Mouse (Mus musculus): ENCODE measurements around the gene Tradd. TPM values are rescaled to one million over a fixed set of nuclear protein-coding genes. Genes with fewer than 3 reads are reported as not detected.

The Tradd gene
- total and polyA plus RNA-seq, 2 experiments from 2014 or later = 7.5 to 8.0 TPM

GRCm38 (mm10) chr8:105224413-105225271 lies 39.8 kb downstream of the Tradd start, which contains the start of gene D230025D16Rik:
Gene D230025D16Rik (plus strand): TSS chr8:105225145.
- H3K9ac ChIP-seq (replicated peaks; ENCODE audit: low read length, poor library complexity, severe bottlenecking) = peak within 1 kb of the TSS; percentile 91
- peak within 1 kb of the TSS; percentile 80 for H3K27ac ChIP-seq (ENCODE audit: low read depth, low read length)
- H3K36me3 ChIP-seq (ENCODE audit: insufficient read depth, low read length) = no peaks in the 10 kb centered on the region
- no peak for TF ChIP-seq CTCF (IDR thresholded peaks at IDR 0.05)
- H3K4me3 ChIP-seq (ENCODE audit: low read depth, low read length) = peak within 1 kb of the TSS; percentile 96
- H3K27me3 ChIP-seq (ENCODE audit: insufficient read depth, low read length) = no peaks in the 10 kb centered on the region
- no peaks in the 10 kb centered on the region for H3K9me3 ChIP-seq (ENCODE audit: low read length)
- 2% methylated on average over 34 of the region's 34 CpGs for WGBS
- DNase-seq (ENCODE audit: low spot score) = peak; percentile 96
- peaks cover 9% of the 10 kb centered on the region for H3K4me1 ChIP-seq (ENCODE audit: insufficient read depth, low read length)
- H3K4me2 ChIP-seq (ENCODE audit: low read depth, low read length, poor library complexity, severe bottlenecking) = peak within 1 kb of the TSS; percentile 68
- peak; percentile 95 for ATAC-seq (ENCODE audit: low FRiP score)

- DNase-seq (ENCODE audit: low spot score) (no peak), ATAC-seq (ENCODE audit: low FRiP score) (no peak)
- Histone ChIP-seq H3K4me2 (ENCODE audit: low read depth, low read length, poor library complexity, severe bottlenecking) (no peak overlapping the region), H3K27me3 (ENCODE audit: insufficient read depth, low read length) (no peaks in the 10 kb centered on the region), H3K4me1 (ENCODE audit: insufficient read depth, low read length) (peaks cover 9% of the 10 kb centered on the region), H3K27ac (ENCODE audit: low read depth, low read length) (no peak overlapping the region), H3K9ac (replicated peaks; ENCODE audit: low read length, poor library complexity, severe bottlenecking) (no peak overlapping the region), H3K9me3 (ENCODE audit: low read length) (no peaks in the 10 kb centered on the region), H3K36me3 (ENCODE audit: insufficient read depth, low read length) (no peaks in the 10 kb centered on the region), H3K4me3 (ENCODE audit: low read depth, low read length) (no peak overlapping the region)
- TF ChIP-seq CTCF (IDR thresholded peaks at IDR 0.05) = no peak
- 87% methylated on average over 7 of the region's 7 CpGs for WGBS
These were observed 40.6 kb downstream of the Tradd start for GRCm38 (mm10) chr8:105223850-105224249.

- no peak overlapping the region for H3K27ac ChIP-seq (ENCODE audit: low read depth, low read length)
- 84% methylated on average over 5 of the region's 5 CpGs for WGBS
- ATAC-seq (ENCODE audit: low FRiP score) = no peak
These were observed 46.4 kb downstream of the Tradd start for GRCm38 (mm10) chr8:105217926-105218522.

DNA sequence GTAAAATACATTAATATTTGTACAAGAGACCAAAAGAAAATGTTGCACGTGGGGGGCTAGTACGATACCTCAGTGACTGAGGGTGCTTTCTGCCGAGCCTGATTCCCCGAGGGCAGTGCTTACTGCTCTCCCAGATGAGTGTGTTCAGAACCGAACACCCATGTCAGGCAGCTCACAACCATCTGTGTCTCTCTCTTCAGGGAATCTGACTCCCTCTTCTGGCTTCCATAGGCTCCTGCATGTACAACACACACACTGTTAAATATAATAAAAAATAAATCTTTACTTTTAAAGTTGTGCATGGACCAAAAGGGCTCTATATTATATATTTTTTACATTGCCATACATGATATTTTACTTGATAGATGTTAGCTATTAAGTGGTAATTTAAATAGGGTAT lies 50.3 kb downstream of the Tradd start:
- DNase-seq (ENCODE audit: low spot score) (no peak), ATAC-seq (ENCODE audit: low FRiP score) (no peak)
- H3K27me3 ChIP-seq (ENCODE audit: insufficient read depth, low read length) = no peaks in the 10 kb centered on the region
- H3K27ac ChIP-seq (ENCODE audit: low read depth, low read length) = no peak overlapping the region
- 94% methylated on average over 5 of the region's 5 CpGs for WGBS
- peak; percentile 17; the same call in 1 of the 2 replicates for TF ChIP-seq CTCF (IDR thresholded peaks at IDR 0.05)
- no peak overlapping the region for H3K4me2 ChIP-seq (ENCODE audit: low read depth, low read length, poor library complexity, severe bottlenecking)
- H3K4me1 ChIP-seq (ENCODE audit: insufficient read depth, low read length) = no peaks in the 10 kb centered on the region
- no peaks in the 10 kb centered on the region for H3K9me3 ChIP-seq (ENCODE audit: low read length)
- H3K4me3 ChIP-seq (ENCODE audit: low read depth, low read length) = no peak overlapping the region
- no peaks in the 10 kb centered on the region; the same call in 1 of the 2 replicates for H3K36me3 ChIP-seq (ENCODE audit: insufficient read depth, low read length)
- H3K9ac ChIP-seq (replicated peaks; ENCODE audit: low read length, poor library complexity, severe bottlenecking) = no peak overlapping the region

More at GRCm38 (mm10) chr8:105217926-105218522, 46.4 kb downstream of the Tradd start:
- peak; percentile 92 for TF ChIP-seq CTCF (IDR thresholded peaks at IDR 0.05)
- Histone ChIP-seq H3K9me3 (ENCODE audit: low read length) (no peaks in the 10 kb centered on the region), H3K36me3 (ENCODE audit: insufficient read depth, low read length) (no peaks in the 10 kb centered on the region; the same call in 1 of the 2 replicates), H3K9ac (replicated peaks; ENCODE audit: low read length, poor library complexity, severe bottlenecking) (no peak overlapping the region), H3K4me3 (ENCODE audit: low read depth, low read length) (no peak overlapping the region), H3K4me1 (ENCODE audit: insufficient read depth, low read length) (no peaks in the 10 kb centered on the region), H3K27me3 (ENCODE audit: insufficient read depth, low read length) (no peaks in the 10 kb centered on the region), H3K4me2 (ENCODE audit: low read depth, low read length, poor library complexity, severe bottlenecking) (no peak overlapping the region)
- peak; percentile 92 for DNase-seq (ENCODE audit: low spot score)

DNA sequence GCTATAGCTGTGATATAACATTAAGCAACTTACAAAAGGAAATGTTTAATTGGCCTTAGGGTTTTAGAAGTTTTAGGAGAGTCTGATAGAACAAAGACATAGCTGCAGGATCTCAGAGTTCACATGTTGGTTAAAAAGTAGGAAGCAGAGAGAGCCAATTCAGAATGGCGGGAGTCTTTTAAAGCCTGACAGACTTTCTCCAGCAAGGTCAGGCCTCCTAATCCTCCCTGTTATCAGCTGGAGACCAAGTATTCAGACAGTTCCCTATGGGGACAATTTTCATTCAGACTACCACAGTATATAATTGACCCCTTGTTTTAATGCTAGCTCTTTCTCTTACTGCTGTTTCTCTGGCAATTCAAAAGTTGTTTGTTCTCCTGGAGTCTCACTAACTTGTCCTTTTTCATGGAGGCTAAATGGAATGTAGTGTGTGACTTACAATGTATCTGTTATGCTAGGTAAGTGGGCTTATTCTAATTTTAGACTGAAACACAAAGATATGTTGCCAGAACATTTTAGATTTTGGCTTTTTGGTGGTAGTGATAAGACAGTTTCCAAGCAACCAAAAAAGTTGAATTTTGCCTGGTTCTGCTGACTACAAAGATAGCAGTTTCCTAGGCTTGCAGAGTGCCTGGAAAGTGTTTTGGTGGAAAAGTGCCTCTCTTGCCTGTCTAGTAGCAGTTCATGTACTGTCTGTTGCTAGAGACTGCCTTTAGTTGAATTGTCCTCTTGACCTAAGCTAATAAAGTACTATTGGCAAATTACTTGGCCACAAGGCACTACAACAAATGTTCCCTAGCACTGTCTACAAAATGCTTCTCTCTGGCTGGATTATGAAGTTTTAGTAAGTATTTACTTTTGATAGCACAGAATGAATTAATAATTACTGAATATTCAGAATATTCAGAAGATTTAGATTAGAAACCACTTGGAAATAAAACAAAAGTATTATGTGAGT lies 55.0 kb downstream of the Tradd start:
- WGBS = 23% methylated on average over 1 of the region's 1 CpGs
- H3K4me2 ChIP-seq (ENCODE audit: low read depth, low read length, poor library complexity, severe bottlenecking) = no peak overlapping the region
- no peak overlapping the region for H3K27ac ChIP-seq (ENCODE audit: low read depth, low read length)
- H3K27me3 ChIP-seq (ENCODE audit: insufficient read depth, low read length) = no peaks in the 10 kb centered on the region
- H3K36me3 ChIP-seq (ENCODE audit: insufficient read depth, low read length) = no peaks in the 10 kb centered on the region
- no peak overlapping the region for H3K4me3 ChIP-seq (ENCODE audit: low read depth, low read length)
- ATAC-seq (ENCODE audit: low FRiP score) (no peak), DNase-seq (ENCODE audit: low spot score) (no peak)
- no peaks in the 10 kb centered on the region for H3K4me1 ChIP-seq (ENCODE audit: insufficient read depth, low read length)
- H3K9ac ChIP-seq (replicated peaks; ENCODE audit: low read length, poor library complexity, severe bottlenecking) = no peak overlapping the region
- TF ChIP-seq CTCF (IDR thresholded peaks at IDR 0.05) = no peak
- H3K9me3 ChIP-seq (ENCODE audit: low read length) = no peaks in the 10 kb centered on the region

MicroRNAs encoded within 50 kb of the gene (microRNA counts, 519-probe panel; counts per million panel counts)
- 3,684 counts per million, percentile 78 among the panel's probes with 10 or more counts for microRNA mmu-miR-328

Small RNA genes within 50 kb of the gene (microRNA-seq; reads per million reads assigned to microRNA genes)
- not detected for gene Gm27320 (ENCODE audit: borderline number of aligned reads)
- gene Mir328 (ENCODE audit: borderline number of aligned reads) = 514 reads per million, percentile 65 among the genes with 10 or more reads in this experiment

Other genes with a start within 250 kb of the Tradd start
- gene Ces3a, start 216.0 kb downstream of the Tradd start, total RNA-seq (2014; rRNA removed) = not detected in 2 replicates
- not detected in 2 replicates for gene Ces3a, start 216.0 kb downstream of the Tradd start, polyA plus RNA-seq (2015; fragmentation: Nextera tagmentation; extraction: Ambion mirVana)
- not detected in 2 replicates for gene Ces3b, start 180.9 kb downstream of the Tradd start, total RNA-seq (2014; rRNA removed)
- not detected in 2 replicates for gene Ces3b, start 180.9 kb downstream of the Tradd start, polyA plus RNA-seq (2015; fragmentation: Nextera tagmentation; extraction: Ambion mirVana)
- not detected in 2 replicates for gene Ces4a, start 132.8 kb downstream of the Tradd start, total RNA-seq (2014; rRNA removed)
- gene Ces4a, start 132.8 kb downstream of the Tradd start, polyA plus RNA-seq (2015; fragmentation: Nextera tagmentation; extraction: Ambion mirVana) = 0.06 TPM in 1 of 2 replicates, not detected in the other
- gene Cbfb, start 93.9 kb downstream of the Tradd start, total RNA-seq (2014; rRNA removed) = 43.9 and 46.1 TPM in 2 replicates
- 16.2 and 17.5 TPM in 2 replicates for gene Cbfb, start 93.9 kb downstream of the Tradd start, polyA plus RNA-seq (2015; fragmentation: Nextera tagmentation; extraction: Ambion mirVana)
- gene D230025D16Rik, start 39.5 kb downstream of the Tradd start, total RNA-seq (2014; rRNA removed) = 33.6 and 36.7 TPM in 2 replicates
- 24.6 and 28.3 TPM in 2 replicates for gene D230025D16Rik, start 39.5 kb downstream of the Tradd start, polyA plus RNA-seq (2015; fragmentation: Nextera tagmentation; extraction: Ambion mirVana)
- 14.2 and 17.5 TPM in 2 replicates for gene B3gnt9, start 9.5 kb downstream of the Tradd start, total RNA-seq (2014; rRNA removed)
- 9.5 and 11.5 TPM in 2 replicates for gene B3gnt9, start 9.5 kb downstream of the Tradd start, polyA plus RNA-seq (2015; fragmentation: Nextera tagmentation; extraction: Ambion mirVana)
- gene Fbxl8, start within 50 bp of the Tradd start, total RNA-seq (2014; rRNA removed) = 0.52 and 0.77 TPM in 2 replicates
- 0.83 and 0.85 TPM in 2 replicates for gene Fbxl8, start within 50 bp of the Tradd start, polyA plus RNA-seq (2015; fragmentation: Nextera tagmentation; extraction: Ambion mirVana)
- 0.33 TPM in 1 of 2 replicates, not detected in the other for gene Hsf4, start 5.2 kb upstream of the Tradd start, total RNA-seq (2014; rRNA removed)
- 0.43 and 0.59 TPM in 2 replicates for gene Hsf4, start 5.2 kb upstream of the Tradd start, polyA plus RNA-seq (2015; fragmentation: Nextera tagmentation; extraction: Ambion mirVana)
- gene Nol3, start 11.5 kb upstream of the Tradd start, total RNA-seq (2014; rRNA removed) = 2.0 and 2.3 TPM in 2 replicates
- 6.5 and 8.1 TPM in 2 replicates for gene Nol3, start 11.5 kb upstream of the Tradd start, polyA plus RNA-seq (2015; fragmentation: Nextera tagmentation; extraction: Ambion mirVana)
- 63.6 and 79.2 TPM in 2 replicates for gene 4931428F04Rik, start 25.3 kb upstream of the Tradd start, total RNA-seq (2014; rRNA removed)
- gene 4931428F04Rik, start 25.3 kb upstream of the Tradd start, polyA plus RNA-seq (2015; fragmentation: Nextera tagmentation; extraction: Ambion mirVana) = 131 and 132 TPM in 2 replicates
- gene Exoc3l, start 31.5 kb upstream of the Tradd start, total RNA-seq (2014; rRNA removed) = 2.0 and 5.1 TPM in 2 replicates
- gene Exoc3l, start 31.5 kb upstream of the Tradd start, polyA plus RNA-seq (2015; fragmentation: Nextera tagmentation; extraction: Ambion mirVana) = 6.8 and 6.9 TPM in 2 replicates
- 28.2 and 35.7 TPM in 2 replicates for gene E2f4, start 33.1 kb upstream of the Tradd start, total RNA-seq (2014; rRNA removed)
- gene E2f4, start 33.1 kb upstream of the Tradd start, polyA plus RNA-seq (2015; fragmentation: Nextera tagmentation; extraction: Ambion mirVana) = 29.1 and 29.3 TPM in 2 replicates
- 0.71 and 1.3 TPM in 2 replicates for gene Elmo3, start 41.0 kb upstream of the Tradd start, total RNA-seq (2014; rRNA removed)
- gene Elmo3, start 41.0 kb upstream of the Tradd start, polyA plus RNA-seq (2015; fragmentation: Nextera tagmentation; extraction: Ambion mirVana) = 0.81 and 1.3 TPM in 2 replicates
- gene Lrrc29, start 61.7 kb upstream of the Tradd start, total RNA-seq (2014; rRNA removed) = 2.5 and 4.5 TPM in 2 replicates
- 2.1 and 2.4 TPM in 2 replicates for gene Lrrc29, start 61.7 kb upstream of the Tradd start, polyA plus RNA-seq (2015; fragmentation: Nextera tagmentation; extraction: Ambion mirVana)
- 81.3 and 88.4 TPM in 2 replicates for gene Tmem208, start 61.7 kb upstream of the Tradd start, total RNA-seq (2014; rRNA removed)
- gene Tmem208, start 61.7 kb upstream of the Tradd start, polyA plus RNA-seq (2015; fragmentation: Nextera tagmentation; extraction: Ambion mirVana) = 129 and 152 TPM in 2 replicates
- 3.8 and 4.4 TPM in 2 replicates for gene Fhod1, start 83.3 kb upstream of the Tradd start, total RNA-seq (2014; rRNA removed)
- gene Fhod1, start 83.3 kb upstream of the Tradd start, polyA plus RNA-seq (2015; fragmentation: Nextera tagmentation; extraction: Ambion mirVana) = 0.48 and 0.56 TPM in 2 replicates
- gene Slc9a5, start 84.2 kb upstream of the Tradd start, total RNA-seq (2014; rRNA removed) = 28.3 and 28.4 TPM in 2 replicates
- 12.8 and 14.4 TPM in 2 replicates for gene Slc9a5, start 84.2 kb upstream of the Tradd start, polyA plus RNA-seq (2015; fragmentation: Nextera tagmentation; extraction: Ambion mirVana)
- 6.3 and 8.7 TPM in 2 replicates for gene Plekhg4, start 108.7 kb upstream of the Tradd start, total RNA-seq (2014; rRNA removed)
- 1.7 and 2.5 TPM in 2 replicates for gene Plekhg4, start 108.7 kb upstream of the Tradd start, polyA plus RNA-seq (2015; fragmentation: Nextera tagmentation; extraction: Ambion mirVana)
- 0.09 and 0.16 TPM in 2 replicates for gene Kctd19, start 148.9 kb upstream of the Tradd start, total RNA-seq (2014; rRNA removed)
- gene Kctd19, start 148.9 kb upstream of the Tradd start, polyA plus RNA-seq (2015; fragmentation: Nextera tagmentation; extraction: Ambion mirVana) = 0.27 TPM in 2 replicates
- gene Lrrc36, start 149.0 kb upstream of the Tradd start, total RNA-seq (2014; rRNA removed) = 0.28 and 0.93 TPM in 2 replicates
- gene Lrrc36, start 149.0 kb upstream of the Tradd start, polyA plus RNA-seq (2015; fragmentation: Nextera tagmentation; extraction: Ambion mirVana) = 0.86 and 0.99 TPM in 2 replicates
- 75.0 and 82.8 TPM in 2 replicates for gene Tppp3, start 206.9 kb upstream of the Tradd start, total RNA-seq (2014; rRNA removed)
- 159 and 164 TPM in 2 replicates for gene Tppp3, start 206.9 kb upstream of the Tradd start, polyA plus RNA-seq (2015; fragmentation: Nextera tagmentation; extraction: Ambion mirVana)
- 32.9 and 47.2 TPM in 2 replicates for gene Zdhhc1, start 232.3 kb upstream of the Tradd start, total RNA-seq (2014; rRNA removed)
- 27.3 and 27.9 TPM in 2 replicates for gene Zdhhc1, start 232.3 kb upstream of the Tradd start, polyA plus RNA-seq (2015; fragmentation: Nextera tagmentation; extraction: Ambion mirVana)